Mouse (Mus musculus): ENCODE measurements around the gene Bnipl.

The Bnipl gene

DNA sequence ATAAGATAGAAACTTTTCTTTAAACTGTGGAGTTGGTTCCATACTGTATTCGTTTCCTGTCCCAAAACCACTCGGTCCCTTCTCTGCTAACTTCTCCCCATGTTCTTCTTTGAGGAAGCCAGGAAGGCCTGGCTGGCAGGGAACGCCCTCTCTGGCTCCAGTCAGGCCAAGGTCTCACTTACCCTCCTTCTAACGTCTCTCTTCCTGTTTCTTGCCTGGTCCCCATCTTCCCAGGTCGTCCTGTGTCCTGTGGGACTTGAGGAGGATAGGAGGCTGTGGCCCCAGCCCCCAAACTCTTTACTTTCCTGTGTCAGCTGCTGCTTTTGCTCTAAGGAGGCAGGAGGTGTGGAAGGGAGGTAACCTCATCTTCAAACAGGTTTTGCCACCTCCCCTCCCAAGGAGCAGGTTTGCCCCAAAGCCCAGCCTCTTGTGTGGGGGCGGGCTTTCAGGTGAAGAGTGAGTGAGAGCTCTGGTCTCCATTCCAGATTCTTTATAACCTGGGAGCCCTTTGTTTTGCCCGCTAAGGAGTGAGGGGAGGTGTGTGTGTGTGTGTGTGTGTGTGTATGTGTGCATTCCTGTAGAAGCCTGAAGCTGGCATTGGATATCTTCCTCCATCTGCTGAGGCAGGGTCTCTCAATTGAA lies at the start of gene Bnipl:
Bnipl (minus strand) TSS at position 411 of the 642 bp plus-strand sequence.
- DNase-seq: no peak

DNA sequence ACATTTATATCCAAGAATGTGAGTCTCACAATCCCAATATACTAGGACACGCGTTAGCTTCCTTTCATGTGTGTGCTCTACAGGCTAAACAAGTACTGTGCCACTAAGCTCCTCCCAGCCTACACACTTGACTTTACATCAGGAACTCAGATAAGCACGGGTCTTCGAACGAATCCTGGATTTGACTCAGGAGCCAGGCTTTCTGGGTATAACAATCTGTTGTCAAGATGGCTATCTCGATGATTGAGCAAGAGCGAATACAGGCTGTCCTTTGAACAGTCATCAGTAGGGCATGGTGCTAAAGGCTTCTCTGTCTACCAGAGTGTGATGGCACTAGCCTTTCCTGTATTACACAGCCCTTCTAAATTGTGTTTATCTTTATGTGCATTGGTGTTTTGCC lies 47.0 kb upstream of the Bnipl start:
- DNase-seq: no peak

DNA sequence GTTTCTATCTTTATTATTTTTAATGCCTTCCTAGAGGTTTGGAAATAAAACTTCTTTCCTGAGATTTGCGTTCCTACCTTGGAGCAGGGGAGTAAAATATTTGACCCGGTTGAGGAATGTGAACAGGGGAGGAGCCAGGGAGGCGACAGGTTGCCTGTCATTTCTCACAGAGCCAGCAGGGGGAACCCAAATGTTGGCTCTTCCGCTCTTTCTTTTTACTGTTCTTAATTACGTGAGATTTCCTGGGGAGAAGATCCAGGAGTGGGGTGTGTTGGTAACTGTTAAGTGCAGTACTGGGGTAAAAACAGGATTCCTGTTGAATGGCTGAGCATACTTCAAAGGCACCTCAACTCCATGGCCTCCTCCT lies 45.1 kb upstream of the Bnipl start:
- DNase-seq: peak; percentile 53

DNA sequence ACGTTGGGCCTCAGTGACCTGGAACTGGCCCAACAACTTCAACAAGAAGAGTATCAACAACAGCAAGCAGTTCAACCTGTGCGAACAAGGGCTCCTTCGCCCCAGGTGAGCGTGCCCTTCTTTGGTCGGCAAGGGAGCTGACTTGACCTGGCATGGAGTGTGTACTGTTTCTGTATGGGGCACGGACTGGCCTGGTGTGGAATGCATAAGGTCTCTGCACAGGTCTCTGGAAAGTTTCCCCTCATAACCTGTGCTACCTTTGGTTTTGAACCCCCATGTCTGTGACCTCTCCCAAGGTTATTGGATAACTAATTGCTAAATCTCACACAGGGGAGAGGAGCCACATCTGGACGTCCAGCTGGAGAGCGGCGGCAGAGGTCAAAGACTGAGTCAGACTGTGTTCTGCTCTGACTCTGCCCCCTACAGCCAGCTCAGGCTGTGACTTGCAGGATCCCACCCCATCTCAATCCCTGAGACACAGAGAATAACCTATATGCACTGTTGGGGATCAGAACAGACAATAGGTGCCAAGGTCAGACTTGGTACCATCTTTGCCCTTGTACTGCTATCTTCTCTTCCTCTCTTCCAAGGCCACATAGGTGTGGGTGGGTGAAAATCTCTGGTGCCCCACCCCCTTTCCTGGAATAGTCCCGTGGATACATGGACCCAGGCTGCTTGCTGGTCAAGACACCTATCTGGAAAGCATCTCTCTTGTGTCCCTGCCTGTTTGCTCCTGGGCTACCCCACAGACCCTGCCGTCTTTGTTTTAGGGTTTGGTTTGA lies 44.5 kb upstream of the Bnipl start:
- no peak for DNase-seq

DNA sequence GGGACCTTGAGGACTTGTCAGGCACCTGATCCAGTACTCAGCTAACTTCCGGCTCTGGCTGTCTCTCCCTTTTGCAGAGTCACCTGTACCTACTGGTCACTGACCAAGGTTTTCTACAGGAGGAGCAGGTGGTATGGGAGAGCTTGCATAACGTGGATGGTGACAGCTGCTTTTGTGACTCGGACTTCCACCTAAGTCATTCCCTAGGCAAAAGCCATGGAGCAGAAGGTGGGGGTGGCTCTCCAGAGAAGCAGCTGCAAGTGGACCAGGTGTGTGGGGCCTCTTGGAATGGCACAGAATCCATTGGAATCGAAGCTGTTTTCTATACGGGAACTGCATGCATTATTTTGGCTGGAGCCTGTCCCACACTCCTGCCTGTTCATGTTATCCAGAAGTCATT lies 43.7 kb upstream of the Bnipl start:
- no peak for DNase-seq

DNA sequence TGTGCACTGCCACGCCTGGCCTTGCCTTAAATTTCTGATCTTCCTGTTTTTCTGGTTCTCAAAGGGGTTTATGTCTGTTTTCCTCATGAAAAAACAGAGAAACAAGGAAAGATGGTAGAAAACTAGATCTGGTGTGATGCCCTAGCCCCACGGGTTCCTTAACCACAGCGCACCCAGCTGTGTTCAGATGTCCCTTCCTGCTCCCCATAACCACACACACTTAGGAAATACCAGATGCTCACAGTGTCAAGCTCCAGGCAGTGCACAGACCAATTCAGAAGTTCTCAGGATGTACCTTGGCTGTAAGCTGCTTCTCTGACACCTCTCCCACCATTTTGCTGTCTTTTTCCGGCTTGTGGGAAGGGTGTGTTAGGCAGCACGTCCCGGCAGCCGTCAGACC lies 43.3 kb upstream of the Bnipl start:
- no peak for DNase-seq

DNA sequence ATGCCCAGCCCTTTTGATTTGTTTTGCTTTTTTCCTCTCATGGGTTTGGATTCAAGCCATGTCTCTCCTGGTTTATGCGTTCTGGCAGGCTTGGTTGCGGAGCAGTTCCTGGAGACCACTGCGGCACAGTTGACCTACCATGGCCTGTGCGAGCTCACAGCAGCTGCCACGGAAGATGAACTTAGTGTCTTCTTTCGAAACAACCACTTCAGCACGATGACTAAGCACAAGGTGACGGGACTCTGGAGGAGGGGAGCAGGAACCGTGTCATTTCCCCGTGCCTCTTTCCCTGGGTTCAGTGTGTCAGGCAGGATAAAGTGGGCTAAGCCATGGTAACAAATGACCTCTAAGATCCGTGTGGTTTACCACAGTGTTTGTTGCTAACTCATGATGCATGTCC lies 42.5 kb upstream of the Bnipl start:
- DNase-seq: peak; percentile 38

DNA sequence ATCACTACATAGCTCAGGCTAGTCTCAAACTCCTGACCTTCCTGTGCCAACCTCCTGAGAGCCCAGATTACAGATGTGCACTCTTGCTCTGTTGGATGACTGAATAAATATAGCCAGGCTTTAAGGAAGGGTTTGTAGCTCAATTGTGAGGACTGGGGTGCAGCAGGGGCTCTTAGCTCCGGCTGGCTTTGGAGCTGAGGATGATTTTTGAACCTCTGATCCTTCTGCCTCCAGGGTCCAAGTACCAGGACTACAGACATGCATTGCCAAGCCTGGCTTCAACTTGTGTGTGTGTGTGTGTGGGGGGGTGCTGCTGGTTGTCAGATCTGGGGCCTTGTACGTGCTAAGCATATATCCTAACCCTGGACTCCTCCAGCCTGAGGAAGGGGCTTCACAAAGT lies 41.9 kb upstream of the Bnipl start:
- no peak for DNase-seq

DNA sequence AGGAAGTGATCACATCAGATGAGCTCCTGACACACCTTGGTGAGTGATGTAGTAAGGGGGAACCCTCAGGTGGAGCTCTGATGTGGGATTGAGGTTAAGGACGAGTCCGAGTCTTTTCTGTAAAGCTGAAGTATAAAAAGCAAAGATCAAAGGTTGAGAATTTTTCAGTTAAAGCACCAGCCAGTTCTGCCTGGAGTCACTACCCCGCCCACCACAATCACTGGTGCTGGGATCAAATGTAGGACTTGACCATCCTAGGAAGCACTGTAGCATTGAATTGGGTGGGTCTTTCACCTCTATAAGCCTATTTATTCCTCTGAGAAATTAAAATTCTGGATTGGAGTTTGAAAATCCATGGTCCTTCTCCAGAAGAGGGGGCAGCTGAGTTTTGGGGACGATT lies 40.0 kb upstream of the Bnipl start:
- no peak for DNase-seq

DNA sequence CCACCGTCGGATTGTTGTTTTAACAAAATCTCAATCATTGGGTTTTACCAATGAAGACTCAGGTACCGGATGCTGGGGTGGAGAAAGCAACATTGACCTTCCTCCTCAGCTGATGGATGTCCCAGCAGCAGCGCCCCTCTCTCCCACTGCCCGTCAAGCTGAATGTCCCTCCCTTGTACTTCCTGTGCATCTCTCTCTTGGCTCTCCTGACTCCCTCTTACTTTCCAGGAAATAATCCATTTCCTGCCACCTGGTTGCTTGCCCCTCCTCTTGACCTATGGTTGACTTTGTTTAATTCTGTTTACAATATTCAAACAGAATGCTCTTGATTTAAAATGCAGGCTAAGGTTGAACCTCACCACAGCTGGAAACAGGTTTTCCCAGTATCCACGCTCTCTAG lies 39.2 kb upstream of the Bnipl start:
- no peak for DNase-seq

DNA sequence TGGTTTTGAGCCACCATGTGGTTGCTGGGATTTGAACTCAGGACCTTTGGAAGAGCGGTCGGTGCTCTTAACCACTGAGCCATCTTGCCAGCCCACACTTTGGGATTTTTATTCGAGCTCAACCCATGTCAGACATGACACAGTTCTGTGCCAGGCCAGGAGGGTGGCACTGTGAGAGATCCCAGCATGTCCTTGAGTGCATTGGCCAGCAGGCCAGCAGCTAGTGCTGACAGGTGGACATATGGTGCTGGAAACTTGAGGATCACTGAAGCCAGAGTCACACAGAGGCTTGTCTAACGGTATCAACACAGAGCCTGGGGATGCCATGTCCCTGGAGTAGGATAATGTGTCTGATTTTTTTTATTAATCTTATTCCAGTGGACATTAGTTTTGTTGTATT lies 38.4 kb upstream of the Bnipl start:
- no peak for DNase-seq

DNA sequence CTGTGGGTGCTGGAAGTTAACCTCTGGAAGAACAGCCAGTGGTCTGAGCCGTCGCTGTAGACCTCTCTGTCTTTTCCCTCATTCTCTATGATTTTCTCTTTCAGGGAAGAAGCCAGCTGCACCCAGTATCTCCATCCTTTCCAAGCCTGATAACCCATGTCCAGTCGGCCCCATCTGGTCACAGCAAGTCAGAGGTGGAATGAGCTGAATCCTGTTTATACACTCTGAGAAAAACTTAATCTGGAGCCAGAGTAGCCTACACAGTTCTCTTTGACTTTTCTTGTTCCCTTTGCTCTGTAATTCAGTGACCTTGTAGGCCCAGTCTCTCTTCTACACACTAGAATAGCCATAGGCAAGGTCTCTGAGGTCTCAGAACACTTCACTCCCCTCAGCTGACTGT lies 36.5 kb upstream of the Bnipl start:
- DNase-seq: no peak

DNA sequence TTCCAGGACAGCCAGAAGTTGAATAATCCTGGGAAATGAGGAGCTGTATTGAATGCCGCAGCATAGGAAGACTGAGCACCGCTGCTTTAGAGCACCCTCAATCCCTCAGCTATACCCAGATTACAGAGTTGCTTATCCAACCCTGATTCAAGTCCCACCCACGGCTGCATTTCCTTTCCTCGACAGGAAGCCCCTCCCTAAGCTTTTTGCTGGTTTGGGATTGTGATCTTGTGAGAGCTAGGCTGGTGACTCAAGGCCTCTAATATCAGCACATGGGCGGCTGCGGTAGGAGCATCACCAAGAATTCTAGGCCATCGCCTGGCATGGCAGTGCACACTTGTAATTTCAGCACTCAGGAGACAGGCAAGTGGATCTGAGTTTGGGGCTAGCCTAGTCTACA lies 35.5 kb upstream of the Bnipl start:
- no peak for DNase-seq

DNA sequence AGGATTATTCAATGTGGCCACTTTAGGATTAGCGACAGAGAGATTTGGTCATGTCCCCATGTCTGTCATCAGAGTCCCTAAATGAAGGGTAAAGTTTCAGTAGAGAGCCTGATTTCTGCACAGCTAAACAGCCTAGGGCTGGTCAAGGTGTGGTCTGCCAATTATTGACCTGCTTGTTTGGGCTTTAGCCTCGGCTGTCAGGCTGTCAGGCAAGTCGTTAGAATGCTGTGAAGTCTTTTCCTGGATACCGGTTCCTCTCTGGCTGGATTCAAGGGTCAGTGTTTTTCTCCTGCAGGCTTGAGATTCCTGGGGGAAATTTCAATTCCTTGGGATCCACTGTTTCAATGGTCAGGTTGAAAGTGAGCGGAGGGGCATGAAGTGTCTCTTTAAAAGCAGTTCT lies 35.0 kb upstream of the Bnipl start:
- DNase-seq: no peak

DNA sequence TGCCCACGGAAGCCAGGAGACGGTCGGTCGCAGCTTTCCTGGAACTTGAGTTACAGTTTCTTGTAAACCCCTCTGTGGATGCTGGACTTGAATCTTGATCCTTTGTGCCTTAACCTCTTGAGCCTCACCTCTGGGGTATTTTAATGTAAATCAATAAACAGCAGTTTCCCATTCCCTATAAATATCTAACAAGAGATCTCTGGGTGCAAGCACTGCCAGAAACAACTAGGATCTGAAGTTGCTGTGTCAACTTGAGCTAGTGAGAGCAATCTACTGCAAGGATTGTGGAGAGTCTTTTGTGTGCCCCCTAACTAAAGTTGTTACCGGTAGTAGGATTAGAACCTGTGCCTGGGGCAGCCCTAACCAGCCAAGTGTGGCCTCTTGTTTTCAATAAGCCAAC lies 34.4 kb upstream of the Bnipl start:
- DNase-seq: no peak

DNA sequence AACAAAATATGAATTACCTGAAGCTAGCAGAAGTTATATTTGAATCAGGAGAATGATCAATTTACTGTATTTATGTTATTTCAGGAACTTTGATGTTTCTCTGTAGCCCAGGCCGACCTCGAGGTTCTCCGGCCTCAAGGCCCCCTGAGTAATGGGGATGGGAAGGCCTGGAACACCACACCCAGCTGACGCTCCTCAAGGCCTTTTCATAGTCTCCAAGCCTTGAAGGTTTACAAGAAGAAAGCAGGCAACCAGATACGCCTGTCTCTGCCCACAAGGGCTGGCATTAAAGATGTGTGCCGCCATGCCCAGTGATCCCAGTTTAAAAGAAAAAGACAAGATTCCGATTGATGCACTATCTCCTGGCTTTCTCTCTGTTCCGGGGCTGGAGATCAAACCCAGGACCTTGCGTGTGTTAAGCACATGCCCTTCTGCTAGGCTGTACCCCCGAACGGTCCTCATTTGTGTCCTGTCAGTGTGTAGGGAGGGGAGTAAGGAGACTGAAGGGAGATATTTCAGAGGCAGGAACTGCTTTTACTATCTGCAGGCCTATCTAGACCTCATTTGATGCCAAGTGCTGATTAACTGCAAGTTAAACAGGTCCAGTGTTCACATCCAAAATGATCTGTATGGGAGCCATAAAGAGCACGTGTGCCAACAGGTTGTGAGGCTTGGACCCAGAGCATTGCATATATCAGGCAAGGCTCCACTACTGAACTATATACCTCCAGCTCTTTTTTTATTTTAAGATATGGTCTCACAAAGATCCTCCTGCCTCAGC lies 33.7 kb upstream of the Bnipl start:
- DNase-seq: no peak

DNA sequence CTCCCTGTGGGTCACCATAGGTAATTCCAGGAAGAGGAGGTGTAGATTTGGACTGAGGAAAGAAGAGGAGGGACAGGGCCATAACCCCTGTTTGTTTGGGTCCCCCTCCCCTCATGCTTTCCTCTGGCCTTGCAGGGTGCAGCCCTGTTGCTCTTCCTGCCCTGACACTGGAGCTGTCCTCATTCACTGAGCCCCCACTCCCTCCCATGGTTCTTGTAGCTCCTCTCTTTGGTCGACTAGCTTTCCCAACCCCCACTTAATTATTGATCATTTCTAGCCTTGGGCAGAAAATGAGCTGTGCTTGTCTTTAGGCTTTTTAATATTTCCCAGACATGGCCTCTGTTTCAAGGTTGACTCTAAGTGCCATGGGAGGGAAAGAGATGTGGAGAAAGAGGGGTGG lies 33.1 kb upstream of the Bnipl start:
- DNase-seq: no peak

DNA sequence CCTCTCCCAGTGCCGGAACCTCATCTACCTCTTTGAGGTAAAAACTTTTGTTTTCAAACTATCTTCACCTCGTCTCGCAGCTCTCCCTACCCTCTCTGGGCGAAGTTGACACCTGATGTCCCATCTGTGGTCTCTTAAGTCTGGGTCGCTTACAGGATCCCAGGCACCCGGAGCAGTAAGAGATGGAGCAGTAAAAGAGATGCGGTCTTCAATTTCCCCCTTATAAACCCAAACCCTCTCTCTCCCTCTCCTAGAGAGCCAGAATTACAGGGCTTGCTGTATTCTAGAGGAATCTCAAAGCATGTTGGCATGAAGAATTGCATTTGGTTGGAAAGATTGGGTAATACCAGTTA lies 32.6 kb upstream of the Bnipl start:
- no peak for DNase-seq

DNA sequence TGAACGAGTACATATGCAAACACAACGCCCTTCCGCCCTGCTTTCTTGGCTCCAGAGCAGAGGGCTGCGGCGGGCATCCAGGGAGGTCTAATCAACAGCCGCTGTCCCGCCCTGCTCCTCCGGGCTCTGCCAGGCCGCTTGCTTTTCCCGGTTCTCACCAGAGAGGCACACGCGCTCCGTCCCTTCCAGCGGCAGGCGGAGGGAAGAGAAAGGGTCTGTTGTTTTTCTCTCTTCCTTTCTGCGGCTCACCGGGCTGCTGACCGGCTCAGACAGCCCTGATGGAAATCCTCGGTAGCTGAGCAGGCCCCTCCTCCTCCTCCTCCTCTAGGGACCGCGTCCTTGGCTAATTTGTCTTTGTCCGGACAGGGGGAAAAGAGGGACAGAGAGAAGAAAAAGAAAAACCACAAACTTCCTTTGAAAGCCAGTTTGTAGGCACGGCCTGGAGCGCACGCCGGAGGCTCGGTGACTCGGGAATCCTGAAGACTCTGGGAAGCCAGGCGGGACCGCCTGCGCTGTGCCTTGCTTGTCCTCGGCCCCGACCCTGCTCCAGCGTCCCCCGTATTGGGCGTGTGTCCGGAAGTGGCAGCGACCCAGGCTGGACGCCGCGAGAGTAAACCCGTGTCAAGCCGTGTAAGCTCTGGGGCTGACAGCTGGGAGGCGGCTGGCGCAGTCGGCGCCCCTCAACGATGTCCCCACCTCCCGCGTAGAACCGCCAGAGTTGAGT lies 32.0 kb upstream of the Bnipl start:
- DNase-seq: peak; percentile 90

DNA sequence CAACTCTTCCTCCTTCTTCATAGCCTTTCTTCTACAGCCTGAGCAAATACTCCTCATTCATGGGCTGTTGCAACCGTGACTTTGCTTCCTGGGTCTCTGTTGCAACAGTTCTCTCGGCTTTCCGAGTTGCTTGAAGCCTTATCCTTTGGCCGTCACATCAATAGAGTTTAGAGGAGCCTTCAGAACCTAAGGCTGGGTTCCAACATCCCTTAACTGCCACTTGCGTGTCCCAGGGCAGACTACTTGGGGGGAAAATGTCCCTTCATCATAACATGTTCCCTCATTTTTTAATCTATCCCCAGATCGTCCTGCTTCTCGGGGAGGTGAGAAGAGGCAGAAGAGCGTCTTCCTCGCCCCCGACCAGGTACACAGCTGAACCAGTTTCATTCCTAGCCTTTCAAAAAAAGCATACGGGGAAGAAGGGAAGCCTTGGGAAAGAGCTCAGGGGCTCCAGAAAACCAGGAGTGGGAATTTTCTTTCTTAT lies 31.4 kb upstream of the Bnipl start:
- peak; percentile 59 for DNase-seq

DNA sequence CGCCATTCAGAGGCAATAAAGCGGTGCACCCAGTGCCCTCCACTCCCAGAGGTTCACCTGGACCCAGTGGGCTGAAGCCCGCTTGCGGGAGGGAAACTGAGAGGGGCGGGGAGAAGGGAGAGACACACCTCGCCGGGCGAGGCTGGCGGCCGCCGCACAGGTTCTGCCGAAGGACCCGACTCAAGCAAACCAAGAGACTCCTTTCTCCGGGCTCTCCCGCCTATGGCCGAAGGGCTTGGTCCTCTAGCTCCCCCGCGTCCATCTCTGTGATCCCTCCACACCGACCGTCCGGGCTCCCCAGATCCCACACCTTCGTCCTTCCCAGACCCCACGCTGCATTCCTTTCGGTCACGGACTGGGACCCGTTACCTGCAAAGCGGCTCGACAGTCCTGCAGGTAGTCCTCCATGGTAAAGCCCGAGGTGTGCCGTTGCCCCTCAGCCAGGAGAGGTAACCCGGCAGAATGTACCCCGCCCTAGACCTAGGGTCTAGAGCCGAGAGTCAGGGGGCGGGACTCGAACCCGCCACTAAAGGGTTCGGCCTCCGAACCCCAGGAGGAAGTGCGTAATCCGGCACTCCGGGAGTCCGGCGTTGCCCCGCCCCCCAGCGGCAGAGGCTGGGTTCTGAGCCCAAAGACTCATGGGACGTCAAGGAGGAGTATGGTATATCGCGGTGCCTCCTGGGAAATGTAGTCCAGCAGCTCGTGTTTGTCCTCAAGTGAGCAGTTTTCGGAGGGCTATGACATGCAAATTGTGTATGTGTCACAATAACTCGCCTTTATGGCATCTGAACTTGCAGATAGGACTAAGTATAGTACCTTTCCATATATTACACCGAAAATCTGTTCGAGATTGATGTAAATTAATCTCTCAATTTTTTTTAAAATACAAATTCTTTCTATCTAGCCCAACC lies 30.5 kb upstream of the Bnipl start, which contains the start of the genes Mindy1 and Prune1:
Mindy1 (plus strand) TSS at position 130 of the 911 bp plus-strand sequence.
Prune1 (minus strand) TSS at position 861 of the 911 bp plus-strand sequence.
- peak; percentile 100 for DNase-seq

DNA sequence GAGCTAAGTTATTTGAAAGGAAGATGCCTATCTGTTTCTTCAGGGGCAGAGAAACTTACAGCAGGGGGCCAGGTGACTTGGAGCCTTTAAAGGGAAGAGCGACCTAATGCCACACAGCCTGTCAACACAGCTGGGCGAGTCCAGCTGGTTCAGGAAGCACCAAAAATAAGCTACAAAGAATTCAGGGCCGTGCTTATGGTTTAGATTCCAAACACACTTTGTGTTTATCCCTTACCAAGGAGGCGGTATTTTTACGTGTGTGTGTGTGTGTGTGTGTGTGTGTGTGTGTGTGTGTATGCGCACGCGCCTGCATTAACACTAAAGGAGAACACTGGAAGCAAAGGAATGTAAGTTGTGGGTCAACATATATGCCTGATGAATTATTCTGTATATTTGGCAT lies 29.8 kb upstream of the Bnipl start:
- peak; percentile 23 for DNase-seq

Measured in liver (tissue).